Mouse (Mus musculus) forebrain, embryonic 12.5 days (tissue): ENCODE data around the gene Xrcc4. TPM values are rescaled to one million over a fixed set of nuclear protein-coding genes. Genes with fewer than 3 reads are reported as not detected.

ENCODE experiments used
- ATAC-seq: fragments of 200-750 bp; cut with Nextera tagmentation; 2 replicates; pipeline ENCODE4 v1.8.0; 2017; ENCODE audit warnings: moderate TSS enrichment; ENCODE audit not compliant: low FRiP score
- H3K27ac ChIP-seq: fragments of 300-500 bp; sonication (generic); 2 replicates; pipeline ENCODE4 v1.5.1; 2016; ENCODE audit warnings: mild to moderate bottlenecking
- H3K27me3 ChIP-seq: fragments of 300-500 bp; sonication (generic); 2 replicates; pipeline ENCODE4 v1.6.1; 2016; ENCODE audit warnings: mild to moderate bottlenecking
- H3K36me3 ChIP-seq: fragments of 300-500 bp; sonication (generic); replicated peaks from 2 replicates; pipeline ENCODE4 v1.6.1; 2016; ENCODE audit warnings: mild to moderate bottlenecking
- H3K4me1 ChIP-seq: fragments of 300-500 bp; sonication (generic); 2 replicates; pipeline ENCODE4 v1.6.1; 2016
- H3K4me2 ChIP-seq: fragments of 300-500 bp; sonication (generic); 2 replicates; pipeline ENCODE4 v1.6.1; 2016; ENCODE audit warnings: mild to moderate bottlenecking, moderate library complexity
- H3K4me3 ChIP-seq: fragments of 300-500 bp; sonication (generic); replicated peaks from 2 replicates; pipeline ENCODE4 v1.5.1; 2016; ENCODE audit warnings: mild to moderate bottlenecking
- H3K9ac ChIP-seq: fragments of 300-500 bp; sonication (generic); 2 replicates; pipeline ENCODE4 v1.6.1; 2016; ENCODE audit warnings: mild to moderate bottlenecking
- H3K9me3 ChIP-seq: fragments of 300-500 bp; sonication (generic); 2 replicates; pipeline ENCODE4 v1.6.1; 2016
- WGBS: fragments of 180-500 bp; shearing (Covaris S2); methylation state at CpG from one replicate; pipeline ENCODE4 v1.1.7; 2016; 5-methylcytosine and 5-hydroxymethylcytosine counted together
- polyA plus RNA-seq: library from polyadenylated mRNA; unstranded; fragments of >200 nt; fragmentation: Nextera tagmentation; extraction: Ambion mirVana; gene quantifications from 2 replicates; pipeline ENCODE4 v1.2.1, GENCODE M21; 2016

Xrcc4 gene
- polyA plus RNA-seq, 1 experiment from 2014 or later, result 12.6 TPM

DNA sequence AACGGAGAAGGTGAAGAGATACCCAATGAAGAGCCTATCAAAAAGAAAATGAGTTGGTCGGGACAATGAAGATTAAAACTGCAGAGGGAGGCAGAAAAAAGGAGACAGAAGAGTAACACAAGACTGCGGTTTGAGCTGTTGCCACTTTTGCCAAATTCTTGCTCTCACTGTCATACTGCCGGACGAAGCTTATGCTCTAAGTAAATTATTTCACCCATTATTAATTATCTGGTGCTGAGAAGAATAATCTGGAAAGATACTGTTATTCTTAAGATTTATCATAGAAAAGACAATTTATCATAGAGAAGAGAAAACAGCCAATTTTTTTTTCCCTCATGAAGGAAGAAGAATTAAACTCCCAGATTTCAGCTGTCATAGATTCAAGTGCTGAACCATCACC, 235.3 kb downstream of the Xrcc4 start:
- Histone ChIP-seq H3K9me3 (no peaks in the 10 kb centered on the region), H3K4me1 (no peaks in the 10 kb centered on the region), H3K9ac (no peak overlapping the region), H3K27me3 (no peaks in the 10 kb centered on the region), H3K27ac (no peak overlapping the region), H3K4me3 (no peak overlapping the region), H3K4me2 (no peak overlapping the region), H3K36me3 (no peaks in the 10 kb centered on the region)
- WGBS, result 85% methylated on average over 5 of the region's 5 CpGs
- ATAC-seq, result no peak

DNA sequence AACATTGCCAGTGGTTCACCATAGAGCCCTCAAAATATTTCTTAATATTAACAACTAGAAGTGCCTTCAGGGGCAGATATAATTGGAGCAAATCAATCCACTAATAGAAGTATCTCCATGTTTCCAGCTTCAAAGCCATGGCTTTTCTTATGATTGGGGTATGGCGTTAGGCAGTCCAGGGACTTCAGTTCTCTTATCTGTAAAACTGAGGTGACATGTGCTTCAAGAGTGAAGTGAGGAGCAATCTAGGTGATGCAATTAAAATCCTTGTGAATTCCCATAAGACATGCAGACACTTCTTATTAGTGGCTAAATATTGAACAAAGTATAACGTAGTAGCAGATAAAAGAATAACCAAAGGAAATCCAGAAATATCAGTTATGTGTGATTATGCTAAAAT, 238.7 kb downstream of the Xrcc4 start:
- 87% methylated on average over 2 of the region's 2 CpGs for WGBS
- Histone ChIP-seq H3K27me3 (no peaks in the 10 kb centered on the region), H3K4me2 (no peak overlapping the region), H3K9ac (no peak overlapping the region), H3K4me3 (no peak overlapping the region), H3K4me1 (no peaks in the 10 kb centered on the region), H3K9me3 (no peaks in the 10 kb centered on the region), H3K36me3 (no peaks in the 10 kb centered on the region), H3K27ac (no peak overlapping the region)
- no peak for ATAC-seq

DNA sequence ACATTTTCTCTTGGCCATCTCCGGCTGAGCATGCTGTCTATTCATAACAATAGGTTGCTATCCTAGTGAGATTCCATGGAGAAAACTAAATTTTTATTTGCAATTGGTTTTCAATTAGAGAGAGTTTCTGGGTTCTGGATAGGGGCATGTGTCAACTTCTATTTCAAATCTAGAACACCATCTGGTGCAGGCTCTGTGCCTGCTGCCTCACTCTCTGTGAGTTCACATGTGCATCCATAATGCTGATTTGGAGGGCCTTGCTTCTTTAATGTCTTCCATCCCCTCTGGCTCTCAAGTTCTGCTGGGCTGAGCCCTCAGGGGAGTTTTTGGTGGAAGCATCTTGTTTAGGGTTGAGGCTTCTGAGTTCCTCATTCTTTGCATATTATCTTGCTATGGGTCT, 239.5 kb downstream of the Xrcc4 start:
- Histone ChIP-seq H3K4me2 (no peak overlapping the region), H3K4me1 (no peaks in the 10 kb centered on the region), H3K27me3 (no peaks in the 10 kb centered on the region), H3K27ac (no peak overlapping the region), H3K4me3 (no peak overlapping the region), H3K36me3 (no peaks in the 10 kb centered on the region), H3K9ac (no peak overlapping the region), H3K9me3 (no peaks in the 10 kb centered on the region)
- 96% methylated on average over 1 of the region's 1 CpGs for WGBS
- no peak for ATAC-seq

DNA sequence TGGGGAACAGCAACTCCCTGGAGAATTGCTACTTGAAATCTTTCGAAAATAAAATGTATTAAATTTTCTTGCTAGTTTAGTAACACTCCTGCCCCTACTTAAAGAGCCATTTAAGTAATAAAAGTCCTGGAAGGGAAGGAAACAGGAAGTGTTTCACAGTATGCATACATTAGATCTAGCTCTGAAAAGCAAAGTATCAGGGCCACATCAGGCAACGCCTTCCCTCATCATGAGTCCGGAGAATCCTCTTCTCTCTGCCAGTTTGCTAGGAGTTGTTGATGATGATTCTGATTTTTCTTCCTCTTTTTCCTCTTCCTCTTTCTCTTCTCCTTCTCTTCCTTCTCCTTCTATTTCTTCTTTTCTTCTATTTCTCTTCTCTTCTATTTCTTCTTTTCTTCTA, 250.8 kb downstream of the Xrcc4 start:
- no peak overlapping the region for H3K4me2 ChIP-seq
- H3K9me3 ChIP-seq, result no peaks in the 10 kb centered on the region
- H3K36me3 ChIP-seq, result no peaks in the 10 kb centered on the region
- H3K4me3 ChIP-seq, result no peak overlapping the region
- H3K4me1 ChIP-seq, result no peaks in the 10 kb centered on the region
- no peak overlapping the region for H3K9ac ChIP-seq
- no peaks in the 10 kb centered on the region for H3K27me3 ChIP-seq
- no peak for ATAC-seq
- 93% methylated on average over 3 of the region's 3 CpGs for WGBS
- H3K27ac ChIP-seq, result no peak overlapping the region

DNA sequence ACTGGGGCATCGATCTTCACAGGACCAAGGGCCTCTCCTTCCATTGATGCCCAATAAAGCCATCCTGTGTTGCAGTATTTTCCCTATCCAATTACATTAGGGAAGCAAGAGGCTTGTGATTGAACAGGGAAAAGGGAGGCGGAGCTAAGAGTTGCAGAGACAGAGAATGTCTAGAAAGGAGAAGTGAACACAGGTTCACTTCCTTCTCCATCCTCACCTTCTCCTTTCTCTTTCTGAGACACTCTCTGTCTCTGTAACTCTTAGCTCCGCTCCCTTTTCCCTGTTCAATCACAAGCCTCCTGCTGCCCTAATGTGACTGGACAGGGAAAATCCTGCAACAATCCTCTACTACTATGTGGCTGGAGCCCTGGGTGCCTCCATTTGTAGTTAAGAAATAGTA, 254.9 kb downstream of the Xrcc4 start:
- Histone ChIP-seq H3K9ac (no peak overlapping the region), H3K36me3 (no peaks in the 10 kb centered on the region), H3K4me2 (no peak overlapping the region), H3K27me3 (no peaks in the 10 kb centered on the region), H3K9me3 (no peaks in the 10 kb centered on the region), H3K27ac (no peak overlapping the region), H3K4me1 (no peaks in the 10 kb centered on the region), H3K4me3 (no peak overlapping the region)
- 70% methylated on average over 3 of the region's 3 CpGs for WGBS
- ATAC-seq, result no peak

DNA sequence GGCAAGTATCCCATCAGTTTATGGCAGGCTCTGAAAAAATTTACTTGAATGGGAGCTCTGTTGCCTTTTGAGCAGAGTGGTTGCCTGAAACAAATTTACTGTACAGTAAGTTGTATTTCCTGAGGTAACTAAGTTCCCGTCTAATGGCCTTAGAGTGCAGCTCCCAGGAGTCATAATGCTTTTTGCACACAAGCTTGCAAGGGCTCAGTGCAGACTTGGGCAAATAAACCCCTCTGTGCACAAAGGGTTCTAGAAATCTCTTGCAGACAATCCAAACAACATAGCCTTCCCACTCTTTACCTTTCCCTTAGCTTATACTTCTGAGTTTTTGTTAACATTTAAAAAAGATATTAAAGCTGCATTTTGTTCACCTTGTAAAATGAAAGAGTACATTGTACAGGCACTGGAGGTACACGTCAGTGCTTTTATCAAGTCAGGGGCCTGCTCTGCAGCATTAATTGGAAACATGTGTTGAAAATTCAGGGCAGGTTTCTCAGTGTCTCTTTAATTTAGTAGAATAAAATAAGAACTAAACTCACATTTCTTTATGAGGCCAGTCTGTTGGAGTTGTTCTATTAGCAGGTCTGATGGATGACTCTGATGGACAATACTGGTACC, 256.2 kb downstream of the Xrcc4 start:
- H3K9ac ChIP-seq, result no peak overlapping the region
- H3K27me3 ChIP-seq, result no peaks in the 10 kb centered on the region
- WGBS, result 77% methylated on average over 2 of the region's 2 CpGs
- no peak overlapping the region for H3K4me2 ChIP-seq
- no peak overlapping the region for H3K4me3 ChIP-seq
- H3K4me1 ChIP-seq, result no peaks in the 10 kb centered on the region
- H3K36me3 ChIP-seq, result no peaks in the 10 kb centered on the region
- no peak overlapping the region for H3K27ac ChIP-seq
- H3K9me3 ChIP-seq, result no peaks in the 10 kb centered on the region
- no peak for ATAC-seq

DNA sequence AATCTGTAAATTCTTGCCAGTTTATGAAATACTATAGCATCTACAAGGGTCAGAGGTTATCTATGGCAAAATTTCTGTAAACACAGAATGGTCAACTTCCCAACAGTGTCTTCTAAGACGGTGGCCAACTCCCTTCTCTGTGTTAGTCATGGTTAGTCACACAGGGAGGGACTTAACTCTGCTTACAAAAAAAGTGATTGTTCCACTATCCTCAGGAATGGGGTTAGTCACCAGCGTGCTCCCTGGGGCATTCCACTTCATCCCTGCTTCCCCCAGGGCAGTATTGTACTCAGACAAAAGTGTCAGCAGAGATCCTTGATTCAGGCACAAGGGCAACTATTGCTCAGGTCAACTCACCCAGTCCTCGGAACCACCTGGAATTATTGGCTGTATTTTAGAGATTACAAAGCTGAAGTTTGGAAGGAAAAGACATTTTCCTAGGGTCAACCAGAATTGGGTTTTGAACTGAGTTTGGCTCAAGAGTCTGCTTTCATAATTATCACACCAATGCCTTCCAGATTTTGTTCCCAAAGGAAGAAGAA, 260.9 kb downstream of the Xrcc4 start:
- no peak overlapping the region for H3K9ac ChIP-seq
- no peak overlapping the region for H3K27ac ChIP-seq
- no peaks in the 10 kb centered on the region for H3K4me1 ChIP-seq
- no peak for ATAC-seq
- no peaks in the 10 kb centered on the region for H3K9me3 ChIP-seq
- H3K4me3 ChIP-seq, result no peak overlapping the region
- no peak overlapping the region for H3K4me2 ChIP-seq
- WGBS, result 10% methylated on average over 3 of the region's 3 CpGs
- no peaks in the 10 kb centered on the region for H3K36me3 ChIP-seq
- no peaks in the 10 kb centered on the region for H3K27me3 ChIP-seq

DNA sequence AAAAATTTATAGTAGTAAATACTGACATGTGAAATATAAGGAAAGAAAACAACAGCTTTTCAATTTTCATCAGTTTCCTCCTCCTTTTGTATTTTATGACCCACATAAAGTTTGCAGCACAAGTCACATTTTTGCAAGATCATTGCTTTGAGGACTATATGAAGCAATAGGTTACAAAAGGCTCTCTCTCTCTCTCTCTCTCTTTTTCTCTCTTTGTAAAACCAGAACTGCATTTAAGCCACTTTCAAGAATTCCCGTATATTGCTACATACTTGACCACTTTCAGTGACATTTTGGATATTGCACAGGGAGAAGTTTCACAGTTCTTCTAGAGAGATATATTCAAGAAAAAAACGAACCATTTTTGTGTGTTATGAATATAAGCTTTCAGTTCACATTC, 261.6 kb downstream of the Xrcc4 start:
- no peaks in the 10 kb centered on the region for H3K36me3 ChIP-seq
- H3K4me1 ChIP-seq, result no peaks in the 10 kb centered on the region
- H3K9me3 ChIP-seq, result no peaks in the 10 kb centered on the region
- no peak overlapping the region for H3K4me2 ChIP-seq
- no peak overlapping the region for H3K27ac ChIP-seq
- ATAC-seq, result no peak
- H3K27me3 ChIP-seq, result no peaks in the 10 kb centered on the region
- 71% methylated on average over 2 of the region's 2 CpGs for WGBS
- H3K9ac ChIP-seq, result no peak overlapping the region
- H3K4me3 ChIP-seq, result no peak overlapping the region

DNA sequence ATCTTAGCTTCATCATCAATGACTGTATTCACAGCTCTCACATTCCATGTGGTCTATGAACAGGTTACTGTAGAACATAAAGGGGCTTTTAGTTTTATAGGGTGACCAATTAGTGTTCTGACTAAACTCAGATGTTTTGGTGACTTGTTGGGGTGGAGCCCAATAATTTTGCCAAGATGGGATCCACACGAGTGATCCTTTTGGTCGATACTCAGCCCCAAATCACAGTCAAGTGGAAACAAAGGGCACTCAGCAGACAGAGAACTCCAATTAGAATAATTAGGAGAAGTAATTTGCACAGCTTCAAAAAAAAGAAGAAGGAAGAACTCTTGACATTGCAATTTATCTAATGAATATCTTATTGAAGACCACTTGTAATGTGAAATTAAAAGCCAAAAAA, 274.9 kb downstream of the Xrcc4 start:
- H3K27ac ChIP-seq, result no peak overlapping the region
- H3K4me1 ChIP-seq, result no peaks in the 10 kb centered on the region
- no peak overlapping the region for H3K9ac ChIP-seq
- peak; percentile 11; the same call in 1 of the 2 replicates for ATAC-seq
- H3K4me3 ChIP-seq, result no peak overlapping the region
- H3K36me3 ChIP-seq, result no peaks in the 10 kb centered on the region
- H3K9me3 ChIP-seq, result no peaks in the 10 kb centered on the region
- H3K4me2 ChIP-seq, result no peak overlapping the region
- WGBS, result 26% methylated on average over 2 of the region's 2 CpGs
- H3K27me3 ChIP-seq, result no peaks in the 10 kb centered on the region

DNA sequence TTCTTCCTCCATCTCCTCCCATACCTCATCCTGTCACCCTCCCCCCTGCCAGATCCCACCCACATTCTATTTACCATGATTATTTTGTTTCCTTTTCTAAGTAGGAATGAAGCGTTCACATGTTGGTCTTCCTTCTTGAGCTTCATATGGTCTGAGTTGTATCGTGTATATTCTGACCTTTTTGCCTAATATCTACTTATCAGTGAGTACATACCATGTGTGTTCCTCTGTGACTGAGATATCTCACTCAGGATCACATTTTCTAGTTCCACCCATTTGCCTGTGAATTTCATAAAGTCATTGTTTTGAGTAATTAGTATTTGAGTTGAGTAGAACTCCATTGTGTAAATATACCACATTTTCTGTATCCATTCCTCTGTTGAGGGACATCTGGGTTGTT, 277.2 kb downstream of the Xrcc4 start:
- H3K4me1 ChIP-seq, result no peaks in the 10 kb centered on the region
- no peak overlapping the region for H3K4me3 ChIP-seq
- 94% methylated on average over 2 of the region's 2 CpGs for WGBS
- no peak overlapping the region for H3K9ac ChIP-seq
- H3K4me2 ChIP-seq, result no peak overlapping the region
- H3K27me3 ChIP-seq, result no peaks in the 10 kb centered on the region
- ATAC-seq, result no peak
- no peaks in the 10 kb centered on the region for H3K36me3 ChIP-seq
- no peaks in the 10 kb centered on the region for H3K9me3 ChIP-seq
- no peak overlapping the region for H3K27ac ChIP-seq

DNA sequence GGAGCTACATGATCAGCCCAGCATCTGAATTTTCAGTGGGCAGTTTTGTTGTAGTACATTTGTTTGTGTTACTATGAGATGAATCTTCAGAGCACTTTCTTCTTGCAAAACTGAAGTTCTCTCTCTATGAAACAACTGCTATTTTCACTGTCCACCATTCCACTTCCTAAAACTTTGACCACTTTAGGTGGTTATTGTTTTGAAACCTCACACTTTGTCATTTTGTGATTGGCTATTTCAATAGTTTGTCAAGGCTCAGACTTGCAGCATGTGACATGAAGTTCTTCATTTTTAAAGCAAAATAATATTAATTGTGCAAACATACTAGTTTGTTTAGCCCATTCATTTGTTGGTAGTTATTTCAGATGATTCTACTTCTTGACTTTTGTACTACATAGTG, 280.4 kb downstream of the Xrcc4 start:
- H3K4me2 ChIP-seq, result no peak overlapping the region
- H3K4me3 ChIP-seq, result no peak overlapping the region
- H3K36me3 ChIP-seq, result no peaks in the 10 kb centered on the region
- H3K27me3 ChIP-seq, result no peaks in the 10 kb centered on the region
- no peak overlapping the region for H3K9ac ChIP-seq
- H3K9me3 ChIP-seq, result no peaks in the 10 kb centered on the region
- H3K27ac ChIP-seq, result no peak overlapping the region
- no peak for ATAC-seq
- no peaks in the 10 kb centered on the region for H3K4me1 ChIP-seq

DNA sequence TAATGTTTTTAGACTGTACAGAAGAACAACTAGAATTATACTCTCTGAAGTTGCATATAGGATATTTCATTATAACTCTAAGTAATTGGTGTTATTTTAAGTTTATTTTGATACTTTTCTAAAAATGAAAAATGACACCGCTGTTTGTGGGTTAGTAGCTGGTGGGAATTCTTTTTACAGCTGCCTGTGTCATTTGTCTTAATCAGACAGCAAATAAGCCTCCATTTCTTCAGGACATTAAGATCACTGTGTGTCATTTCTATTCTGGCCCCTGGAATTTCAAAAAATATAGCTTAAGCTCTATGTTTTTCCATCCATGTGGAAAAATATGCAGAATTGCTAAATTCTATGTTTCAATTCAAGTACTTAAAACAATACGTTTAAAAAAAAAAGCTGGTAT, 287.5 kb downstream of the Xrcc4 start:
- Histone ChIP-seq H3K4me1 (no peaks in the 10 kb centered on the region), H3K9ac (no peak overlapping the region), H3K4me3 (no peak overlapping the region), H3K27ac (no peak overlapping the region), H3K4me2 (no peak overlapping the region), H3K9me3 (no peaks in the 10 kb centered on the region), H3K36me3 (no peaks in the 10 kb centered on the region), H3K27me3 (no peaks in the 10 kb centered on the region)
- 94% methylated on average over 2 of the region's 2 CpGs for WGBS
- no peak for ATAC-seq

DNA sequence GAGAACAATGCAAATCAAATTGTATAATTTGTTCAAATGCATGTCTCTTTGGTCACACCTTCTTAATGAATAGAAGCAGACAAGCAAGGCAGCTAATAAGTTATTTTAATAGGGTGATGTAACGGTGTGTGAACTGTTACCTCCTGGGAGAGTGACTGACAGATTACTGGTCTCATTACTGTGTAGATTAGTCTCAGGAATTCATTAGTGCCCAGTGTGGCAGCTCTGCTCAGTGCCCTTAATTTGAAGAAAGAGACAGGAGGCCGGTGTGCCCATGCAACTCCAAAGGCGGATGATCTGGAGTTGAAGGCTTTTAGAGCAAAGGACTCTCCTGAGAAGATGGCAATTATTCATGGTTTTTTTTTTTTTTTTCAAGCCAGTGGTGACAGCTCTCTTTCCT, 291.7 kb downstream of the Xrcc4 start:
- Histone ChIP-seq H3K4me3 (no peak overlapping the region), H3K36me3 (no peaks in the 10 kb centered on the region), H3K9ac (no peak overlapping the region), H3K27ac (no peak overlapping the region), H3K4me2 (no peak overlapping the region), H3K4me1 (no peaks in the 10 kb centered on the region), H3K9me3 (no peaks in the 10 kb centered on the region), H3K27me3 (no peaks in the 10 kb centered on the region)
- ATAC-seq, result peak; percentile 98
- WGBS, result 8% methylated on average over 3 of the region's 3 CpGs
